Mouse (Mus musculus) small intestine, adult 2 months (tissue): ENCODE results near the gene Ablim1.

ENCODE experiments used
- CTCF ChIP-seq: fragments of 200-500 bp; IDR thresholded peaks from 2 replicates; pipeline ENCODE4 v1.5.1; 2012; ENCODE audit warnings: low read depth, mild to moderate bottlenecking, control low read depth, inconsistent platforms, low read length, moderate library complexity, mixed read lengths; ENCODE audit not compliant: insufficient replicate concordance, insufficient read length; ENCODE audit errors: extremely low read depth
- POLR2A ChIP-seq: fragments of 200-500 bp; IDR thresholded peaks from 2 replicates; pipeline ENCODE4 v1.6.1; 2012; ENCODE audit warnings: low read depth, mild to moderate bottlenecking, control low read depth, inconsistent platforms, low read length, moderate library complexity

- TF ChIP-seq POLR2A (no peak), CTCF (no peak)
Observed at GRCm38 (mm10) chr19:57082454-57083182, 232.1 kb downstream of the Ablim1 start.
